Mouse (Mus musculus) stomach, postnatal 0 days (tissue): ENCODE results near the gene Psapl1. TPM values are rescaled to one million over a fixed set of nuclear protein-coding genes. Genes with fewer than 3 reads are reported as not detected.

ENCODE experiments used
- ATAC-seq: fragments of 200-750 bp; cut with Nextera tagmentation; 2 replicates; pipeline ENCODE4 v1.8.0; 2017; ENCODE audit not compliant: low FRiP score, low TSS enrichment
- DNase-seq: peaks from one replicate; pipeline ENCODE4 v3.0.0-alpha.2; 2016; ENCODE audit warnings: low spot score
- H3K27ac ChIP-seq: fragments of 300-500 bp; sonication (generic); replicated peaks from 2 replicates; pipeline ENCODE4 v1.5.1; 2014; ENCODE audit warnings: mild to moderate bottlenecking, control low read depth
- H3K27me3 ChIP-seq: fragments of 300-500 bp; sonication (generic); 2 replicates; pipeline ENCODE4 v1.6.1; 2014; ENCODE audit warnings: low read length; ENCODE audit not compliant: control insufficient read depth, insufficient read depth
- H3K36me3 ChIP-seq: fragments of 300-500 bp; sonication (generic); 2 replicates; pipeline ENCODE4 v1.6.1; 2014; ENCODE audit warnings: low read length, mixed read lengths; ENCODE audit not compliant: control insufficient read depth, insufficient read depth
- H3K4me1 ChIP-seq: fragments of 300-500 bp; sonication (generic); replicated peaks from 2 replicates; pipeline ENCODE4 v1.6.1; 2014; ENCODE audit warnings: antibody characterized with exemption; ENCODE audit not compliant: control insufficient read depth, insufficient read depth
- H3K4me2 ChIP-seq: fragments of 300-500 bp; sonication (generic); replicated peaks from 2 replicates; pipeline ENCODE4 v1.6.1; 2014; ENCODE audit warnings: low read depth, mild to moderate bottlenecking, control low read depth, moderate library complexity
- H3K4me3 ChIP-seq: fragments of 300-500 bp; sonication (generic); 2 replicates; pipeline ENCODE4 v1.5.1; 2014; ENCODE audit warnings: low read depth, low read length, control low read depth
- H3K9ac ChIP-seq: fragments of 300-500 bp; sonication (generic); 2 replicates; pipeline ENCODE4 v1.6.1; 2014; ENCODE audit warnings: mild to moderate bottlenecking, low read length, control low read depth, mixed read lengths
- H3K9me3 ChIP-seq: fragments of 300-500 bp; sonication (generic); 2 replicates; pipeline ENCODE4 v1.6.1; 2016; ENCODE audit warnings: low read length; ENCODE audit not compliant: control insufficient read depth
- CTCF ChIP-seq: IDR thresholded peaks from 2 replicates; pipeline ENCODE4 v1.5.1; 2016; ENCODE audit warnings: antibody characterized with exemption, low read depth, mild to moderate bottlenecking, moderate library complexity
- EP300 ChIP-seq: optimal IDR thresholded peaks from 2 replicates; pipeline ENCODE3; 2016; ENCODE audit warnings: antibody characterized with exemption
- WGBS: fragments of 180-500 bp; shearing (Covaris S2); extraction: QIAGEN DNeasy Blood & Tissue Kit; methylation state at CpG from one replicate; pipeline ENCODE4 v1.1.7; 2014; 5-methylcytosine and 5-hydroxymethylcytosine counted together
- polyA plus RNA-seq: library from polyadenylated mRNA; unstranded; fragments of >200 nt; fragmentation: Nextera tagmentation; extraction: Ambion mirVana; gene quantifications from 2 replicates; pipeline ENCODE4 v1.2.1, GENCODE M21; 2015

Gene Psapl1
- polyA plus RNA-seq, result 311 and 314 TPM in 2 replicates

DNA sequence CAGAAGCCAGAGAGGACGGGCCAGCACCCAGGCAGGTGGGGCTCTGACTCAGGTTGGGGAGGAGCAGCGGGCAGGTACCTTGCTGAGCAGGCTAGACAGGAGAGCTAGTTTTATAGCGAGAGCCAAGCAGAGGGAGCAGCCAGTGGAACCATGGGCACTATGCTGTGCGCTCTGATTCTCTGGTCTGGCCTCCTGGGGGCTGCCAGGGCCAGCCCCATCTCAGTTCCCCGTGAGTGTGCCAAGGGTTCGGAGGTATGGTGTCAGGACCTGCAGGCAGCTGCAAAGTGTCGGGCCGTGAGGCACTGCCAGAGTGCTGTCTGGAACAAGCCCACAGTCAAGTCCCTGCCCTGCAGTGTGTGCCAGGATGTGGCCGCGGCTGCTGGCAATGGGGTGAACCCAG lies at the start of gene Psapl1:
Gene Psapl1 (plus strand): TSS at position 106 of the 400 bp plus-strand sequence.
- Histone ChIP-seq H3K27me3 (no peaks in the 10 kb centered on the region), H3K27ac (peak within 1 kb of the TSS; percentile 92), H3K9ac (peak within 1 kb of the TSS; percentile 41), H3K36me3 (no peaks in the 10 kb centered on the region), H3K4me2 (peak within 1 kb of the TSS; percentile 34), H3K9me3 (no peaks in the 10 kb centered on the region), H3K4me1 (0 out of 2 replicates have a peak, but pooled peaks cover 2% of the 10 kb centered on the region), H3K4me3 (peak within 1 kb of the TSS; percentile 19)
- WGBS, result 50% methylated on average over 10 of the region's 10 CpGs
- ATAC-seq, result peak; percentile 80
- peak; percentile 80 for DNase-seq
- TF ChIP-seq CTCF (no peak), EP300 (peak; percentile 53)

DNA sequence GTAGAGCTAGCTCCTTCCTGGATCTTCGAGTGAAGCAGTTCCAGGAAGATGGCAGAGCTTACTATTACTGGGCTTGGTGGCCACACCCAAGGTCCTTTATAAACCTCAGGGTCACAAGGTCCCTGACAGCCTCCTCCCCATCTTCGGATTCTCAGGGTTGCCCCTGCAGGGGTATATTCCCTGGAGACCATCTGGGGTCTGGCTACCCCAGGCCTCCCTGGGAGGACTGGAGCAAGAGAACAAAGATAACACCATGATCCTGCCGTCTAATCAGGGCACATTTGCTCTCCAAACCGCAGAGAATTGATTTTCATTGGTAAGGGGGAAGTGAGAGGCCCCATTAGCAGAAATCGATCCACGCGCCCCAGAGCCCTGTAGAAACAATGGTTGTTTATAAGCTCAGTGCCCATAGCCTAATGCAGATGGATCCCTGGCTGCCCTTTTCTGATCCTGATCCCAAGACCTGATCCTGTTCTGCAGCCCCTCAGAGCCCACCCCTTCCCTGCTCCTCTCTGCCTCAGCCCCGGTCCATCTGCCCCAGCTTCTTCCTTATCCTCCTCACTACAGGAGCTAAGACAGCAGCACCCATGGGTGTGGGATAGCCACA lies 48.8 kb upstream of the Psapl1 start:
- 43% methylated on average over 8 of the region's 8 CpGs for WGBS

DNA sequence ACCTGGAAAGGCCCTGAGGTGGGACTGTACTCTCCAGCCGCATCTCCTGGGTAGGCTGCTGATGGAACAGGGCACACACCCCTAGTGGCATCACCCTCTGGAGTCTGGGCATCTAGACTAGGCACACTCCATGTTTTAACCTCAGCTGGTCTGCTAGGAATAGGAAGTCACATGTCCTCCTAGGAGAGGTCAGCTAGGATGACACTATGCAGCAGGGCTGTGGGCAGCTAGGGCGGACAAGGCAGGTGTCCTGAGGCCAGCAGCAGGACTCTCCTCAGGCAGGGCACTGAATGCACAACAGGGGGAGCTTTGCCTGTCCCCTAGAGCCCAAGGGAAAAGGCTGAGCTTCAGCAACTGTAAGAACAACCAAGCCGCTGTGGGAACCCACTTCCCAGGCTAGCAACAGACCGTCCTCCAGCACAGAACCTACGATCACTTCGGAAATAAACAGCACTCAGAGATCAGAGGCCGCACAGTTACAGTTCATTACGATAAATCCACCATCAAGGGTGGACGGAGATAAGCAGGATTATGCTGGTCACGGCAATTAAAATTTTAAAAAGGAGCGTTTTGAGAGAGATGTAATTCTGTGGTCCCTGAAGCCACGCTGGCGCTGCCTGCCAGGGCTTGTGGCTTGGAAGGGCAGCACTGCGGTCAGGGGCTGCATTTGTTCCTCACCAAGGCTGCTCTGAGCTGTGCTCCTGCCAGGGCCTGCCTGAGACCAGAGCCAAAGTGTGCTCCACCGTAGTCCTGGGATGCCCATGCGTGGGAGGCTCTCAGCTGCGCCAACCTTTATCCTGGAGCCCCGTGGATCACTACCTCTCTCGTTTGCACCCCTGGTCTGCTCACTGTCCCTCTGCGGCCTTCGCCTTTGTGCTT lies 38.2 kb upstream of the Psapl1 start:
- H3K36me3 ChIP-seq, result no peaks in the 10 kb centered on the region
- no peak overlapping the region for H3K4me3 ChIP-seq
- ATAC-seq (no peak), DNase-seq (no peak)
- H3K27me3 ChIP-seq, result no peaks in the 10 kb centered on the region
- H3K4me2 ChIP-seq, result no peak overlapping the region
- H3K4me1 ChIP-seq, result no peaks in the 10 kb centered on the region
- WGBS, result 86% methylated on average over 21 of the region's 21 CpGs
- H3K9me3 ChIP-seq, result no peaks in the 10 kb centered on the region
- no peak overlapping the region for H3K27ac ChIP-seq
- no peak for TF ChIP-seq CTCF
- H3K9ac ChIP-seq, result no peak overlapping the region

More for the DNA sequence above, 48.8 kb upstream of the Psapl1 start:
- H3K9me3 ChIP-seq, result no peaks in the 10 kb centered on the region
- DNase-seq (no peak), ATAC-seq (no peak)
- H3K9ac ChIP-seq, result no peak overlapping the region
- TF ChIP-seq EP300 (no peak), CTCF (no peak)
- no peaks in the 10 kb centered on the region for H3K27me3 ChIP-seq
- H3K36me3 ChIP-seq, result no peaks in the 10 kb centered on the region
- H3K4me2 ChIP-seq, result no peak overlapping the region
- no peak overlapping the region for H3K27ac ChIP-seq
- H3K4me3 ChIP-seq, result no peak overlapping the region
- H3K4me1 ChIP-seq, result no peaks in the 10 kb centered on the region

DNA sequence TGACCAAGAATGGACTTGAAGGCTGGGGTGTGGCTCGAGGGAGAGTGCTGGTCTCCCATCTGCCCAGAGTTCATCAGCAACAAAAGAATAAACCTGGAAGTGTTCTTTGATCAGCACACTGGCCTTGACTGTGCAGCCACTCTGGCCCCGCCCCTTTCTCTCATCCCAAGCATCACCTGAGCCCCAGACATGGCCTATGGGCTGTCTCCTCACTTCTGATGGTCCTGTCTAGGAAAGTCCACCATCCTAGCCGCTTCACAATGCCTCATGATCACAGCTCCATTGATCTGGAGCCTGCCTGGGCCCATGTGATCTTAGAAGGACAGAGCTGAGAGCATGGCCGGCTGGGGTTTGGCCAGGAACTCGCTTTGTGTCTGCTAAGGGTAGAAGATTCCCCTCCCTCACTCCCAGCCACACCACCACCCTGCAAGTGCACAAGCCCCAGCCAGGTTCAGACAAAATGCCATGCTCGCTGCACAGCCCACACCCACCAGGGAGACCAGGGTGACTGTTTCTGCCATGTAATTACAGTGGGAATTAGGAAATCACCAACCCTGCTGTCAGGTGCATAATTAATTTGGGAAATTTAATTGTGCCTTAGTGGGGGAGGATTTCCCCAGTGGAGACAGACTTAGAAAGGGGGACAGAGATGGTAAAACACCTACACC lies 37.3 kb upstream of the Psapl1 start:
- TF ChIP-seq EP300 (no peak), CTCF (no peak)
- DNase-seq (no peak), ATAC-seq (no peak)
- no peak overlapping the region for H3K4me2 ChIP-seq
- H3K36me3 ChIP-seq, result no peaks in the 10 kb centered on the region
- H3K4me3 ChIP-seq, result no peak overlapping the region
- no peak overlapping the region for H3K27ac ChIP-seq
- H3K4me1 ChIP-seq, result no peaks in the 10 kb centered on the region
- no peaks in the 10 kb centered on the region for H3K9me3 ChIP-seq
- WGBS, result 68% methylated on average over 6 of the region's 6 CpGs
- H3K27me3 ChIP-seq, result no peaks in the 10 kb centered on the region
- H3K9ac ChIP-seq, result no peak overlapping the region

DNA sequence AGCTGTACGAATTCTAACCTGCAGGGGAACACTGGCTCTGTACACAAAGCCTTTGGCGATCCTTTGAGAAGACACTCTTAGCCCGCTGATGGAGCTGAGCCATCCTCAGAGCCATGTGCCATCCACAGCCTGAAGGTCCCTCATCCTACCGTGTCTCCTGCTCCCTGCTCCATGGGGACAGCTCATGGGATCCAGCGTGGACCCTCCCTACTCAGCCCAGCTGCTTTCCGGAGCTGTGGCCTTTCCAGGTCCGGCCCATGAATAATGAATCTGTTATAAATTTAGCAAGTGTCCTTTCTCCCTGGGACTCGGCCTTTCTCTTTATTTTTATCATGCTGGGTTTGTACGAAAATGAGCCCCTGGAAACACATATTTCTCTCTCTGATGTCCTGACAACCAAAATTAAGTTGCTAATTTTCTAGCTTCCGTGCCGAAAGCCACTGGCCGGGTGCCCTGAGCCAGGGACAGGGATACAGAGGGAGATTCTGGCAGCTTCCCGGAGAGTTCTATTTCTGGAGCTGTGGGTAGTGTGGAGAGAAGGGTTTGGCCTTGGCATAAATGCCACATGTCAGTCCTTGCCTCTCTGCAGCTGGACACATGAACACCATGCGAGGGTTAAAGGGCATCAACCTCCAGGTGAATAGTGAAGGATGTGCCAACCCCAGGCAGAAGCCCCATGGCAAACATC lies 34.7 kb upstream of the Psapl1 start:
- ATAC-seq (no peak), DNase-seq (no peak)
- 60% methylated on average over 14 of the region's 14 CpGs for WGBS
- no peak overlapping the region for H3K4me3 ChIP-seq
- no peaks in the 10 kb centered on the region for H3K36me3 ChIP-seq
- H3K9ac ChIP-seq, result no peak overlapping the region
- H3K9me3 ChIP-seq, result no peaks in the 10 kb centered on the region
- no peak overlapping the region for H3K27ac ChIP-seq
- 0 out of 2 replicates have a peak, but pooled peaks have one; percentile 10 for TF ChIP-seq CTCF
- TF ChIP-seq EP300, result no peak
- no peaks in the 10 kb centered on the region for H3K4me1 ChIP-seq
- H3K27me3 ChIP-seq, result no peaks in the 10 kb centered on the region
- H3K4me2 ChIP-seq, result no peak overlapping the region
